Mouse (Mus musculus): ENCODE results near the gene Cldn6.

Cldn6 gene

GRCm38 (mm10) chr17:23675564-23676281, 3.3 kb upstream of the Cldn6 start:
- peak; percentile 34 for DNase-seq

- DNase-seq = peak; percentile 50
Measured at GRCm38 (mm10) chr17:23676473-23677031, 2.5 kb upstream of the Cldn6 start.

GRCm38 (mm10) chr17:23677236-23677679, 1.8 kb upstream of the Cldn6 start, which contains the start of gene Tnfrsf12a:
Gene Tnfrsf12a (minus strand): TSS chr17:23677468.
- peak; percentile 91 for DNase-seq

GRCm38 (mm10) chr17:23680336-23680735, 1.3 kb downstream of the Cldn6 start:
- DNase-seq = no peak

GRCm38 (mm10) chr17:23681086-23681485, 2.0 kb downstream of the Cldn6 start:
- DNase-seq = no peak

GRCm38 (mm10) chr17:23682092-23682491, 3.0 kb downstream of the Cldn6 start:
- DNase-seq = no peak

GRCm38 (mm10) chr17:23682530-23682929, 3.5 kb downstream of the Cldn6 start:
- DNase-seq = no peak

GRCm38 (mm10) chr17:23683226-23683625, 4.2 kb downstream of the Cldn6 start:
- DNase-seq = no peak

GRCm38 (mm10) chr17:23683856-23684672, 5.0 kb downstream of the Cldn6 start, which contains the start of gene Cldn9:
Gene Cldn9 (minus strand): TSS chr17:23684026.
- no peak for DNase-seq

- DNase-seq = no peak
Measured at GRCm38 (mm10) chr17:23694491-23694890, 15.4 kb downstream of the Cldn6 start.

GRCm38 (mm10) chr17:23695801-23696200, 16.8 kb downstream of the Cldn6 start:
- DNase-seq = no peak

- peak; percentile 25 for DNase-seq
Measured at GRCm38 (mm10) chr17:23699131-23700077, 20.4 kb downstream of the Cldn6 start.

- peak; percentile 85 for DNase-seq
Measured at GRCm38 (mm10) chr17:23700079-23700478, 21.0 kb downstream of the Cldn6 start.

- no peak for DNase-seq
Measured at GRCm38 (mm10) chr17:23703301-23703700, 24.3 kb downstream of the Cldn6 start.

GRCm38 (mm10) chr17:23704741-23705140, 25.7 kb downstream of the Cldn6 start:
- no peak for DNase-seq

- no peak for DNase-seq
Measured at GRCm38 (mm10) chr17:23705525-23706104, 26.6 kb downstream of the Cldn6 start.

- peak; percentile 72 for DNase-seq
Measured at GRCm38 (mm10) chr17:23706212-23706611, 27.2 kb downstream of the Cldn6 start.

- no peak for DNase-seq
Measured at GRCm38 (mm10) chr17:23717003-23717402, 38.0 kb downstream of the Cldn6 start.

GRCm38 (mm10) chr17:23719455-23719854, 40.4 kb downstream of the Cldn6 start:
- DNase-seq = no peak

- DNase-seq = no peak
Measured at GRCm38 (mm10) chr17:23721886-23722285, 42.8 kb downstream of the Cldn6 start.

GRCm38 (mm10) chr17:23722376-23723125, 43.5 kb downstream of the Cldn6 start, which contains the start of gene 1520401A03Rik:
Gene 1520401A03Rik (minus strand): TSS chr17:23722783.
- no peak for DNase-seq
